Mouse (Mus musculus) lung, adult 2 months (tissue): Measurements from ENCODE around the gene Pld5.

Source experiments
- CTCF ChIP-seq: fragments of 200-500 bp; IDR thresholded peaks from 2 replicates; pipeline ENCODE4 v1.5.1; 2011; ENCODE audit warnings: mild to moderate bottlenecking, low read length, control low read depth; ENCODE audit not compliant: insufficient read depth
- POLR2A ChIP-seq: fragments of 200-500 bp; IDR thresholded peaks from 2 replicates; pipeline ENCODE4 v1.6.1; 2011; ENCODE audit warnings: low read depth, mild to moderate bottlenecking, control low read depth, low read length, borderline replicate concordance; ENCODE audit errors: extremely low read depth

DNA sequence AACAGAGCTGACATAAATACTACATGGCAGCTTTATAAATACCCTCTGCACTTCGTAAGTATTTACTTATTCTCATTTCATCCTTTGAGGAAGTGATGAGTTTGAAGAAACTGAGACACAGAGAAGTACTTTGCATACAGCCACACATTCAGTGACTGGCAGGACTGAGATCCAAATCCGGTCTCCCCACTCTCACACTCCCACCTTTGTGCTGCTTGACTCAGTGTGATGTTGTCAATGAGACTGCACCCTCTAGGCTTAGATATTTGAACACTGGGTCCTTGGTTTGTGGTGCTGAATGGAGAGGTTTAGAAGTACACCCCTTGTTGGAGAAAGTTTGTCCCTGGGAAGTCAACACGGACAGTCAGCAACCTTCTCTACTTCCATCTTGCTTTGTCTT is 72.8 kb downstream of the Pld5 start:
- no peak for TF ChIP-seq CTCF
- TF ChIP-seq POLR2A = no peak
